28 mouse cellular contexts compared by ENCODE assay signal in the genomic region with DNA sequence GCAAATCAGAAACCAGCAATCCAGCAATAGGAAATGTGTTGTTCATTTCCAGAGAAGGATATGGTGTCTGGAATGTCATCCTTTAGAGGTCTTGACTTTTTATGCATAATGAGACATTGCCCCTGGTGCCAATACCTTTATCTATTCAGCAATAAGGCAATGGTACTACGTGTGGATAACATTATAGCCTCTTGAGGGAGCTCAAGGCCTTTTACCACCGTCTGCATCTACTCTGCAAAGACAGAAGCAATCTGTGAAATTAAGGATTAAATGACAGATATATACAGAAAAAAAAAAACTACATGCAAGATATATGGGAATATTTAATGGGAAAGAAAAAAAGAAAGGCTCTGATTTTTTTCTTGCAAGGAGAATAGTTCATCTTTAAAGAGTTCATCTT.
DNase-seq lines count a peak whose midpoint lies in the region; ATAC-seq and TF ChIP-seq lines count a peak whose summit lies in the region.
"Had no signal": no experiment of that assay in that cellular context is flagged by ENCODE, and none has a peak within 500 bp of the region (broad histone marks: within the 10 kb centered on the region; RNA-seq: fewer than 3 reads in every experiment).

No protein-coding gene starts in this region.

- no peak overlapping the region for H3K9ac ChIP-seq in kidney, postnatal 0 days (ENCODE audit: low read depth, low read length)
- H3K9ac ChIP-seq in kidney, embryonic 14.5 days (ENCODE audit: low read depth, low read length): no peak overlapping the region
- H3K9ac ChIP-seq: heart, embryonic 13.5 days; hindbrain, embryonic 15.5 days; limb, embryonic 13.5 days; lung, embryonic 15.5 days; neural tube, embryonic 12.5 days had no signal

- no peaks in the 10 kb centered on the region for H3K36me3 ChIP-seq in kidney, postnatal 0 days (ENCODE audit: insufficient read depth, low read length)
- H3K36me3 ChIP-seq in kidney, embryonic 14.5 days (ENCODE audit: control insufficient read depth, insufficient read depth, low read length): no peaks in the 10 kb centered on the region
- H3K36me3 ChIP-seq: heart, embryonic 13.5 days; hindbrain, embryonic 15.5 days; limb, embryonic 13.5 days; lung, embryonic 15.5 days; midbrain, embryonic 10.5 days; neural tube, embryonic 12.5 days had no signal

- H3K4me3 ChIP-seq in kidney, postnatal 0 days (replicated peaks; ENCODE audit: low read depth, low read length): no peak overlapping the region
- no peak overlapping the region for H3K4me3 ChIP-seq in kidney, embryonic 14.5 days (ENCODE audit: low read length)
- H3K4me3 ChIP-seq: erythroblast, embryonic 14.5 days; heart, embryonic 13.5 days; hindbrain, embryonic 15.5 days; limb, embryonic 13.5 days; lung, embryonic 15.5 days; midbrain, embryonic 10.5 days; myocyte; neural tube, embryonic 12.5 days had no signal

- intact Hi-C loops in left cerebral cortex, postnatal 25 days (cut with DNase I): loop anchor here (2.0 to 10.0 kb wide), 3 partner anchors 65 to 1061 kb away; partner anchors contain the start of gene Cpeb2
- intact Hi-C loops in left cerebral cortex, postnatal 14 days (cut with DNase I): loop anchor here (5.0 to 10.0 kb wide), 3 partner anchors 91 to 1061 kb away; partner anchors contain the start of gene Cpeb2

- H3K9me3 ChIP-seq in kidney, postnatal 0 days (replicated peaks; ENCODE audit: low read length): no peaks in the 10 kb centered on the region
- no peaks in the 10 kb centered on the region for H3K9me3 ChIP-seq in kidney, embryonic 14.5 days (ENCODE audit: control insufficient read depth, low read length)
- H3K9me3 ChIP-seq: heart, embryonic 13.5 days; hindbrain, embryonic 15.5 days; limb, embryonic 13.5 days; lung, embryonic 15.5 days; midbrain, embryonic 10.5 days; neural tube, embryonic 12.5 days had no signal

- peak; percentile 17; the same call in 1 of the 2 replicates for TF ChIP-seq CTCF in kidney, postnatal 0 days (IDR thresholded peaks at IDR 0.05; ENCODE audit: low read depth)

- WGBS in kidney, postnatal 0 days: 58% methylated on average over 2 of the region's 2 CpGs
- 74% methylated on average over 2 of the region's 2 CpGs for WGBS in kidney, embryonic 14.5 days

- ATAC-seq in kidney, postnatal 0 days (replicated peaks; ENCODE audit: low FRiP score, low read depth): no peak
- ATAC-seq in kidney, embryonic 14.5 days (ENCODE audit: low FRiP score, low TSS enrichment): no peak
- ATAC-seq: midbrain, embryonic 16.5 days had no signal

- no peaks in the 10 kb centered on the region for H3K27me3 ChIP-seq in kidney, postnatal 0 days (ENCODE audit: insufficient read depth, low read length)
- no peaks in the 10 kb centered on the region for H3K27me3 ChIP-seq in kidney, embryonic 14.5 days (ENCODE audit: control insufficient read depth, insufficient read depth, low read length)
- H3K27me3 ChIP-seq: heart, embryonic 13.5 days; hindbrain, embryonic 15.5 days; limb, embryonic 13.5 days; lung, embryonic 15.5 days; neural tube, embryonic 12.5 days had no signal

- DNase-seq in cerebellum, postnatal 14 days: peak; percentile 32 to 42
- DNase-seq in cerebellum, adult 9-11 months: no peak
- DNase-seq in kidney, postnatal 0 days (ENCODE audit: low spot score): no peak
- DNase-seq in left cerebral cortex, postnatal 25 days (ENCODE audit: low spot score in 2 of 2): peak; percentile 24 to 58
- DNase-seq in left cerebral cortex, postnatal 14 days (ENCODE audit: low spot score in 2 of 2): no peak
- no peak for DNase-seq in thymus, postnatal 14 days
- DNase-seq: adrenal gland, postnatal 14 days; cerebellum, adult 18-20 months; gastrocnemius, postnatal 25 days; heart, adult 18-20 months; heart, postnatal 10 days; kidney, adult 18-20 months; kidney, postnatal 4 days; right cerebral cortex, adult 18-20 months; spleen, adult 18-20 months; thymus, adult 2 months; thymus, postnatal 4 days had no signal

- H3K27ac ChIP-seq in kidney, postnatal 0 days: no peak overlapping the region
- no peak overlapping the region for H3K27ac ChIP-seq in kidney, embryonic 14.5 days (ENCODE audit: low read depth, low read length)
- H3K27ac ChIP-seq: heart, embryonic 13.5 days; hindbrain, embryonic 15.5 days; limb, embryonic 13.5 days; lung, embryonic 15.5 days; midbrain, embryonic 10.5 days; neural tube, embryonic 12.5 days had no signal

- H3K4me1 ChIP-seq in kidney, postnatal 0 days (replicated peaks; ENCODE audit: insufficient read depth, low read length): no peaks in the 10 kb centered on the region
- no peaks in the 10 kb centered on the region for H3K4me1 ChIP-seq in kidney, embryonic 14.5 days (ENCODE audit: control insufficient read depth, insufficient read depth, low read length)
- H3K4me1 ChIP-seq: heart, embryonic 13.5 days; hindbrain, embryonic 15.5 days; limb, embryonic 13.5 days; lung, embryonic 15.5 days; midbrain, embryonic 10.5 days; neural tube, embryonic 12.5 days had no signal

- no peak overlapping the region for H3K4me2 ChIP-seq in kidney, postnatal 0 days (ENCODE audit: low read length)
- H3K4me2 ChIP-seq in kidney, embryonic 14.5 days (replicated peaks; ENCODE audit: low read depth, low read length): no peak overlapping the region
- H3K4me2 ChIP-seq: heart, embryonic 13.5 days; hindbrain, embryonic 15.5 days; limb, embryonic 13.5 days; liver, embryonic 11.5 days; lung, embryonic 15.5 days; neural tube, embryonic 12.5 days had no signal

Comparison
In these comparisons a context has a peak if more than half of its experiments do, and no peak if none do; other contexts are left out.
1. DNase-seq: peak in cerebellum, postnatal 14 days (2 of 2) and left cerebral cortex, postnatal 25 days (2 of 2); none in cerebellum, adult 9-11 months (single experiment), kidney, postnatal 0 days (single experiment), left cerebral cortex, postnatal 14 days (0 of 2) and thymus, postnatal 14 days (single experiment).